Mouse (Mus musculus): ENCODE results near the gene Oxct2b. TPM values are rescaled to one million over a fixed set of nuclear protein-coding genes. Genes with fewer than 3 reads are reported as not detected.
"Not testable (repeated sequence)": the region's sequence is repeated elsewhere in the genome, so short reads cannot be mapped to it uniquely, and the experiment has no call there.

Oxct2b gene
- total RNA-seq, 2 experiments from 2014 or later, result not detected

- no peak for DNase-seq
Measured at GRCm38 (mm10) chr4:123112216-123112764, 3.8 kb upstream of the Oxct2b start.

- DNase-seq, result not testable (repeated sequence)
Measured at GRCm38 (mm10) chr4:123114651-123115050, 1.4 kb upstream of the Oxct2b start.

- DNase-seq, result not testable (repeated sequence)
Measured at GRCm38 (mm10) chr4:123116640-123117039, 574 bp downstream of the Oxct2b start.

DNA sequence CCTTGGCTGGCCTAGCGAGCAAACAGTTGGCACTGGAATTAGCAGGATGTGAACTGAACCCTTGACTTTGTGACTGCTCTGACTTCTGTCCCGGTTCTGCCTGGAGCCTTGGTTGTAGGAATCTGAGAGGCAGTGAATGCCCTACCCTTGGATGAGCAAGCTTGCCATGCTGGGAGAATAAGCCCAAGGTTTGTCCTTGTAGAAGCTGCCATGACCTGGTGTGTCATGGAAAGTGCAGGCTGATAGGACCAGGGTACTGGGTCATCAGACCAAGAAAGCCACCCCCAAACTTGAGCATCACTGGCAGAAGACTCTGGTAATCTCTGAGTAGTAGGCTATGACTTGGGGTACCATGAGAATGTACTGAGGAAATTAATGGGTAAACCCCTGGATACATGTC is 5.2 kb downstream of the Oxct2b start:
- peak in 1 of 2 experiments; percentile 31 for DNase-seq

DNA sequence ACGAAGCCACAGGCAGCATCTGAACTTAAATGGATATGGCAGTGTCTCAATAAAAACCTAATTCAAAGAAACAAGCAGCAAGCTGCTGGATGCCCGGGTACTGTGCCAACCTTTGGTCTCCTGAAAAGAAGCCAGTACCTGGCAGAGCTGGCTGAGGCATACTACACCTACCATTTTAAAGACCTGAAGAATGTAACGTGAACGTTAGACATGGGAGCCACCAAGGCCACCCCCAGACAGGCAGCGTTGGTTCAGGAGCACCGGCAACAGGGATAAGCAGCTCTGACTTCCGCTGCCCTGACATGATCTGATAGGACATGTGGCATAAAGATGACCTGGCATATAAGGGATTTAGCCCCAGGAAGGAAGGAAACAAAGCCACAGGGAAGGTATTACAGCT is 10.6 kb downstream of the Oxct2b start:
- DNase-seq, result no peak

DNA sequence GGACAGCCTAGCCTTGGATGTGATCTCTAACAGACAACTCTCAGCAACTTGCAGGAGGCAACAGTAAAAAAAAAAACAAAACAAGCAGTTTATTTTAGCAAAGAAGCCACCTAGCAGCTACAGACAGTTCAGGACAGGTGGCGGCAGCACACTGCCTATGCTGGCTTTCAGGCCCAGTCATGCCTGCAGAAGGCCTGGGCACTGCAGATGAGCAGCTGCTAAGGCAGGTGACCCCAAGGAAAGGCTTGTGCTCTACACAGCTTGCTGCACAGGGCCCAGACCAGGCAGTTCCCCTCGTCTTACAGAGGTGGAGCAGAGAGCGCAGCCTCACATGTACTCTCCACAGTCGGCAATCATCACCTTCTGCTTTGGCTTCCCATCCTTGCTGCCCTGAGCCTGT is 11.0 kb downstream of the Oxct2b start:
- no peak for DNase-seq

GRCm38 (mm10) chr4:123137551-123137950 is 21.5 kb downstream of the Oxct2b start:
- no peak for DNase-seq

GRCm38 (mm10) chr4:123139513-123140154 is 23.6 kb downstream of the Oxct2b start, which contains the start of gene Ppie:
Ppie (minus strand) TSS chr4:123139951.
- peak; percentile 86 to 92 for DNase-seq

GRCm38 (mm10) chr4:123147446-123148150 is 31.5 kb downstream of the Oxct2b start:
- DNase-seq, result no peak

DNA sequence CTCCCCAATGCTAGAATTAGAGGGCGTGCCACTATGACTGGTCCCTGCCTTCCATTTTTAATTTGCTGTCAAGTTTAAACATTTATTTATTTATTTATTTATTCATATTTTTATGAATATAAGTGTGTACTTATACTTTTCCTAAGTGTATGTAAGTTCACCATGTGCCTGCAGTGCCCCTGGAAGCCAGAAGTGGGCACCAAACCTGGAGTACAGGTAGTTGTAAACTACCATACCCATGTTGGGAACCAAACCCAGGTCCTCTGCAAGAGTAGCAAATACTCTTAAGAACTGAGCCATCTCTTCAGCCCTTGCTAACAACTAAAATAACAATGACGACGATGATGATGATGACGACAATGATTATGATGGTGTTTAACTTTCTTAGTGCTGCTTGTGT is 35.9 kb downstream of the Oxct2b start:
- no peak for DNase-seq

GRCm38 (mm10) chr4:123152976-123153375 is 36.9 kb downstream of the Oxct2b start:
- no peak for DNase-seq

GRCm38 (mm10) chr4:123155004-123155403 is 38.9 kb downstream of the Oxct2b start:
- peak in 1 of 2 experiments; percentile 40 for DNase-seq

DNA sequence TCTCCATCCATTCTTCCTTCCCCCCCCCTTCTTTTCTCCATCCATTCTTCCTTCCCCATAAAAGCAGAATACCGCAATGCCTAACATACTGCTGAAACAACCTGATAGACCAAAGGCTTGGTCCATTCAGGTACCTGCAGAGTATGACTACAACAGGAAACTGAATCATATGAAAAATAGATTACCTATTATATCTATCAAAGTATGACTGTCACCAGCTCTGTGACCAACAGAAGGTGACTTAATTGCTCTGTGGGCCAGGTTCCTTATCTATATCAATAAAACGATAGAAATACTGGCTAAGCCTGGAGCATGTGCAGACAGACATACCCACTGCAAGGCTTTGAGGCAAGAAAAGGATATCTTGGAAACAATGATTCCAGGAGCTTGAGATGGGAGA is 39.4 kb downstream of the Oxct2b start:
- no peak for DNase-seq

DNA sequence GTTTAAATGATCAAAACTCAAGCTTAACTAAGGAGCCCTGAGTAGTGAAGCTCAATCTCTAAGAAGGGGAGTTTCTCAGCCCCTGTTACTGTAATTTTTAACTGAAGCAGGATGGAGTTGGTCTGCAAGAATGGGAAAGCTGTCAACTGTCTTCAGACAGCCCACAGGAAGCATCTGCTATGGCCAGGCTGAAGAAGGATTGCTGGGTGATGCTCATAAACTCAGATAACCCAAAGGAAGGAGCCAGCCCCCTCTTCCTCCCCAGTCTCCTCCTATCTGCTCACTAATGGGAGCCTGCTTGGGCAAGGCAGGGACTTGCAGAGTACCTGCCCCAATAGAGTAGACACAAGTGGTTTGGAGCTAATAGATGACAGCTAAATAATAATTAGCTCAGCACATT is 39.8 kb downstream of the Oxct2b start:
- DNase-seq, result no peak

DNA sequence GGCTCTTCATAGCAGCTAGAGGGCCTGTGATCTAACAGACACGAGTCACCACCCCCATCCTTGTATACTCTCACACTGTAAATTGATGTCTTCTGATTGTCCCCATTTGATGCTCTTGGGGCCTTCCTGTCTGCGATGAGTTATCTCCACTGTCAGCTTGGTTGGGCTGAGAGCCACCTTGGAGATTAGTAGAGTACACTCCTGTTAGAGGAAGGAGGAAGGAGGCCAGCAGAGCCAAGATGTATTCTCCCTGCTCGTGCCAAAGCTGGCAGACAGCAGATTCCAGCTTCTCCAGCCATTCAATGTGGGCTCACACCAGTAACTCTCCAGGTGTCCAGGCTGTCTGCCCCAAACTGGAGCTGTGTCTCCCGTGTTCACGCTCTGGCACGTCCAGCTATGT is 44.5 kb downstream of the Oxct2b start:
- DNase-seq, result no peak

DNA sequence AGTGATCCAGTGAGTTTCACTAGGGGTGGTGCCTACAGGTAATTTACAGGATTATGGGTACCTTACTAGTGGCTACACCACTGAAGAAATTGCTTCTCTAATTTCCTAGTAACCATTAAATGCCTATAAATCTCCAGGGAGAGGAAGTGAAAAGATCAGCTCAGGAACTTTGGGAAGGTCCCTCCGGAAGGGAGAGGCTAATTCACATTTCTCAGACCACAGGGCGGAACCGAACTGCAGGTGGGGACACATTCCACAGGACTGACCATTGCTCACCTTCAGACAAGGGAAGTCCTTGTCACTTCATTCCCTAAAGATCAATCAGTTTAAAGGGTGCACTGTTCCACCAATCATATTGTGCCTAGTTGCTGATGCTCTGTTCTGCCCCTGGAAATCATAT is 45.2 kb downstream of the Oxct2b start:
- DNase-seq, result not testable (repeated sequence)

DNA sequence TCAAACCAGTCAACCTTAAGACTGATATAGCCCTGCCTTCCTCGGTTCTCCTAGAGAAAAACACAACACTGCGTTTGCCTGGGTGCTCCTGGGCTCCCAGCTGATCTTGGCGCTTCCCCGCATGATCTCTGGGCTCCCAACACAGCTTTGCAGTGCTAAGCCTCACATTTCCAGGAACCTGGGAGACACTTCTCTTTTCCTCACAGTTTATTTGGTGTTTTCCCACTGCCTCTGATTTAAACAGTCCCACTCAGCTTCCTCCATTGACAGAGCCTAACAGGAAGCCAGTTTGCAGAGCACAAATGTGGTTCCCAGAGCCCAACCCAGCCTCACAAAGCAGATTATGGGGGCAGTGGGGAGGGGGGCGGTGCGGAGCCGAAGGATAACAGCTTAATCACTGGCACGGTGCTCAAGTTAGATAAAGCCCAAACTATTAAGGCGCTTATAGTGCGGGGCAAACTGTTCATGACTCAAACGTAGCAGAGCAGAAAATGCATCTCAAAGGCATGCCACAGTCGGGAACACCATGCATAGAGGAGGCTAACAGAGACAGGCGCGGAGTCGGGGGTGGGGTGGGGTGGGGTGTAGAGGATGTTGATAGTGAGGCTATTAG is 46.3 kb downstream of the Oxct2b start:
- no peak for DNase-seq

DNA sequence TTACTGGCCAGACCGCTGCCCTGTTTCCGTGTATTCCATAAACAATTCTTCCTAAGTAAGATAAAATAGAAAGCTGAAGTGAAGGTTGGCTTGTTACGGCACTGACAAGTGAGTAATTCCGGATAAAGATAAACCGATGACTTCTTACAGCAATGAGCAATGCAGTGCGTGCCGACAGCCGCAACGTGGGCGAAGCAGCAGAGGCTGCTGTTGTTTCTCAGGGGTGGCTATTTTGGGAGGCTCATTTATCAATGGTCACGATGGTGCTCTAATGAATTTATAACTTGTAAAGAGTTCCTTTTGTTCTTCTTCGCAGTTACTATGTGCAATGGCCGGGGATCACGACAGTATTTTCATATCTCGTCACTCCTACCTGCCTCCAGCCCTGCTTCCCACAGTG is 48.1 kb downstream of the Oxct2b start:
- DNase-seq, result peak; percentile 21 to 24

Other genes with a start within 250 kb of the Oxct2b start
- gene Cap1, start 230.2 kb upstream of the Oxct2b start, total RNA-seq (2021), result 100 to 1,000 TPM; 139 to 163 TPM
- gene Mfsd2a, start 155.1 kb upstream of the Oxct2b start, total RNA-seq (2021), result 1 to 10 TPM; 5.4 to 6.6 TPM
- 1 to 10 TPM; 3.8 to 4.9 TPM for gene Mycl, start 120.6 kb upstream of the Oxct2b start, total RNA-seq (2021)
- gene Trit1, start 99.7 kb upstream of the Oxct2b start, total RNA-seq (2021), result 10 to 100 TPM; 25.2 to 25.7 TPM
- not detected for gene Bmp8b, start 11.1 kb upstream of the Oxct2b start, total RNA-seq (2021)
- 10 to 100 TPM; 48.8 to 58.1 TPM for gene Ppie, start 23.7 kb downstream of the Oxct2b start, total RNA-seq (2021)
- 1 to 10 TPM; 4.0 to 4.2 TPM for gene Hpcal4, start 67.0 kb downstream of the Oxct2b start, total RNA-seq (2021)
- 10 to 100 TPM; 44.9 to 55.3 TPM for gene Nt5c1a, start 85.2 kb downstream of the Oxct2b start, total RNA-seq (2021)
- gene Heyl, start 117.3 kb downstream of the Oxct2b start, total RNA-seq (2021), result 1 to 10 TPM; 6.2 to 8.6 TPM
- 100 to 1,000 TPM in 1 of 2 experiments, 10 to 100 TPM in 1; 98.0 to 113 TPM for gene Pabpc4, start 146.1 kb downstream of the Oxct2b start, total RNA-seq (2021)
- gene Oxct2a, start 207.4 kb downstream of the Oxct2b start, total RNA-seq (2021), result not detected
- gene Bmp8a, start 227.0 kb downstream of the Oxct2b start, total RNA-seq (2021), result under 1 TPM; 0.13 to 0.20 TPM

All from adrenal gland, postnatal 36 days (tissue).